Mouse (Mus musculus) CH12.LX (cell line): ENCODE measurements around the gene Mrpl22.

Experiments
- CTCF ChIP-seq, 2 experiments: IDR thresholded peaks in 1 of 2; conservative IDR thresholded peaks in 1 of 2; 2 replicates each; pipeline ENCODE4 v1.5.1; 2011 to 2012; ENCODE audit warnings: low read depth in 2 of 2, low read length in 2 of 2, improper control_type of control experiment in 1 of 2, inconsistent platforms in 1 of 2, mild to moderate bottlenecking in 1 of 2, moderate library complexity in 1 of 2
- EP300 ChIP-seq: IDR thresholded peaks from 2 replicates; pipeline ENCODE4 v1.6.1; 2011; ENCODE audit warnings: low read length, improper control_type of control experiment

- TF ChIP-seq EP300 (0 out of 2 replicates have a peak, but pooled peaks have one; percentile 4), CTCF (conservative IDR thresholded peaks at IDR 0.05 in 1 of 2, IDR thresholded peaks at IDR 0.05 in 1 of 2; ENCODE audit: low read depth in 2 of 2, low read length in 2 of 2) (peak in 1 of 2 experiments; percentile 35; a peak in 1 of 4 replicates)
Measured at GRCm38 (mm10) chr11:58179986-58180385, 8.5 kb downstream of the Mrpl22 start.
